Comparison of ENCODE assay signal across 15 mouse cellular contexts in genomic region chr9:11559384-11559783, GRCm38 (mm10).
A peak's percentile ranks its signal among the peaks of the same experiment; 100 is the strongest.
DNase-seq lines count a peak whose midpoint lies in the region; ATAC-seq lines count a peak whose summit lies in the region.
"Had no signal": no experiment of that assay in that cellular context is flagged by ENCODE, and none has a peak within 500 bp of the region (broad histone marks: within the 10 kb centered on the region; RNA-seq: fewer than 3 reads in every experiment).

No protein-coding gene starts in this region.

- peak; percentile 89 for ATAC-seq in CD4-positive, CD25-positive, alpha-beta regulatory T cell, adult 4 months
- ATAC-seq: forebrain, embryonic 16.5 days; intestine, postnatal 0 days had no signal

- peak; percentile 66 for DNase-seq in CD4-positive helper T cell, adult 2 months (ENCODE audit: low read depth, low spot score)
- peak; percentile 69 for DNase-seq in induced T-regulatory cell, adult 2 months (ENCODE audit: low read depth)
- no peak for DNase-seq in adrenal gland, postnatal 36 days
- no peak for DNase-seq in urinary bladder, postnatal 25 days (ENCODE audit: low spot score)
- no peak for DNase-seq in adrenal gland, adult 18-20 months (ENCODE audit: low spot score in 2 of 2)
- DNase-seq: adrenal gland, adult 8-10 months; B cell, adult 2 months; cerebellum, adult 11 months; cerebellum, adult 8-10 months; cerebellum, postnatal 14 days; embryo, embryonic 11 days; gastrocnemius, postnatal 14 days had no signal

Comparison
In these comparisons a context has a peak if more than half of its experiments do, and no peak if none do; other contexts are left out.
1. DNase-seq: peak in CD4-positive helper T cell, adult 2 months (single experiment) and induced T-regulatory cell, adult 2 months (single experiment); none in adrenal gland, postnatal 36 days (0 of 2), urinary bladder, postnatal 25 days (single experiment) and adrenal gland, adult 18-20 months (0 of 2).